Mouse (Mus musculus) splenic B cell, adult 2 months (primary cell): ENCODE results near the gene Dpf2.

Experiments used
- DNase-seq: peaks from one replicate; pipeline ENCODE4 v3.0.0-alpha.2; 2011; ENCODE audit warnings: low read depth, low spot score
- H3K27me3 ChIP-seq: 2 replicates; pipeline ENCODE4 v1.6.1; 2012; ENCODE audit warnings: mild to moderate bottlenecking, low read length, moderate library complexity, mixed read lengths; ENCODE audit not compliant: control insufficient read depth, poor library complexity, insufficient read depth, severe bottlenecking
- H3K36me3 ChIP-seq: 2 replicates; pipeline ENCODE4 v1.6.1; 2012; ENCODE audit warnings: mild to moderate bottlenecking, low read length, moderate library complexity, mixed read lengths; ENCODE audit not compliant: control insufficient read depth, poor library complexity, insufficient read depth, severe bottlenecking

Dpf2 gene

GRCm38 (mm10) chr19:5848826-5849672 lies 63.8 kb downstream of the Dpf2 start:
- no peaks in the 10 kb centered on the region for H3K27me3 ChIP-seq
- H3K36me3 ChIP-seq: peaks cover 8% of the 10 kb centered on the region
- peak; percentile 57 for DNase-seq

GRCm38 (mm10) chr19:5848032-5848825 lies 64.6 kb downstream of the Dpf2 start:
- no peaks in the 10 kb centered on the region for H3K27me3 ChIP-seq
- peak; percentile 17 for DNase-seq
- H3K36me3 ChIP-seq: peaks cover 8% of the 10 kb centered on the region

- Histone ChIP-seq H3K27me3 (no peaks in the 10 kb centered on the region), H3K36me3 (peaks cover 4% of the 10 kb centered on the region)
- DNase-seq: peak; percentile 28
Measured at GRCm38 (mm10) chr19:5847306-5847796, 65.5 kb downstream of the Dpf2 start.

GRCm38 (mm10) chr19:5846557-5847305 lies 66.1 kb downstream of the Dpf2 start:
- DNase-seq: peak; percentile 88
- peaks cover 2% of the 10 kb centered on the region for H3K36me3 ChIP-seq
- H3K27me3 ChIP-seq: no peaks in the 10 kb centered on the region
